Mouse (Mus musculus): Measurements from ENCODE around the gene Fasn. TPM values are rescaled to one million over a fixed set of nuclear protein-coding genes. Genes with fewer than 3 reads are reported as not detected.
"Not testable (repeated sequence)": the region's sequence is repeated elsewhere in the genome, so short reads cannot be mapped to it uniquely, and the experiment has no call there.

The Fasn gene
- polyA plus RNA-seq (2014; fragmentation: Nextera tagmentation; extraction: Ambion mirVana), result 107 and 117 TPM in 2 replicates

DNA sequence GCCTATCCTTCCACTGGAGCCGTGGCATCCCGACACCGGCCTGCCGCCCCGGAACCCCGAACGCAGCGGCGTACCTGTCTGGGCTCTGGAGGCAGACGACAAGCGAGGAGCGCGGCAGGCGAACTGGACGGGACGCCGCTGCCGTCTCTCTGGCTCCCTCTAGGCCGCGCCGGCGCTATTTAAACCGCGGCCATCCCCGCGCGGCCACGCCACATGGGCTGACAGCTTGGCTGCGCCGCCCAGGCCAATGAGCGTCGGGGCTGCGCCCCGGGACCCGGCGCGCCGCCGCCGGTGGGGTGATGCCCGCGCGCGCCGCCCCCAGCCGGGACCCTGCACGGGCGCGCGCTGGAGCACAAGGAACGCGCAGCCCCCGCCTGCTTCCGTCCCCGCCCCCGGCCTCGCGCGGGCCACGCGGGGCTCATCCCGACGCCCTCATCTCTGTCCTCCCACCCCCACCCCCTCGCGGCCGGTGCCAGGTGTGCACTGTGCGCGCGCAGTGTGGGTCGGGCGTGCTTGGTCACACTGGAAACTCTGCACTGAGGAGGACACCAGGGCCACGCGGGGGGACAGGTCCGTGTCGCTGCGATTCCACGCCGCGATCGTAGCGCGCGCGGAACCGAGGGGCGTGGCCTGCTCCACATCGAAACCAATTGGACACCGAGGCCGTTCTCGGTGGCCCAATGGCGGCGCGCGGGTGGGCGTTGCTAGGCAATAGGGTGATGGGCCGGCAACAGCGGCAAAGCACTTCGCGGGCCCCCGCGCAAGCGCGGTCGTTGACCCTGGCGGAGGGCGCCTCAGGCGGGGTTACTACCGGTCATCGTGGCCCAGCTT, at the start of gene Fasn:
Gene Fasn (minus strand): TSS at position 592 of the 831 bp plus-strand sequence.
- peak within 1 kb of the TSS; percentile 99 for H3K4me2 ChIP-seq (ENCODE audit: low read depth, low read length)

DNA sequence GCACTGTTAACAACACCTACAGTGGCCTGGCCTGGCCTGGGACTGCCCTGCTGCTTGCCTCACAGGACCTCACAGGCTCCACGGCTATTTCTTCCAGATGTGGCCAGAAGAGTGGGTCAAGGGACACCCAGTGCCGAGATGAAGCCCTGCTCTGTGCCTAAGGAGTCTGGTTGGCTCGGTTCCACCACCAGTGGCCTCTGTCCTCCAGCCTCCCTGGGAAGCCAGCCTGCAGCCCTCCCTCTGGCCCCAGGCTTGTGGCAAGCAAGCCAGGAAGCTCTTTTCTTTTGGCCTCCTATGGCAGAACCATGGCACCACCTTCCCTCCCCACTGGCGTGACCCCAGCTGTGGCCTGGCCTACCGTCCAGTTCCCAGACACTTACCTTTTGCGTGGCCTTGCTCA, 48.9 kb upstream of the Fasn start:
- 79% methylated on average over 6 of the region's 6 CpGs for WGBS

More for the DNA sequence above, at the start of gene Fasn:
- whole genome bisulfite sequencing, result under 1% methylated on average over 101 of the region's 109 CpGs
- peak within 1 kb of the TSS; percentile 95 for H3K9ac ChIP-seq (replicated peaks; ENCODE audit: low read depth, low read length)
- no peaks in the 10 kb centered on the region for H3K27me3 ChIP-seq (ENCODE audit: control insufficient read depth, insufficient read depth, low read length)
- peak within 1 kb of the TSS; percentile 84 for H3K4me3 ChIP-seq (ENCODE audit: low read depth, low read length)
- H3K4me1 ChIP-seq (ENCODE audit: control insufficient read depth, insufficient read depth, low read length), result peaks cover 28% of the 10 kb centered on the region
- ATAC-seq (ENCODE audit: low read depth), result peak; percentile 92
- H3K9me3 ChIP-seq (ENCODE audit: control insufficient read depth, low read length), result no peaks in the 10 kb centered on the region
- H3K27ac ChIP-seq (ENCODE audit: low read depth, low read length), result peak within 1 kb of the TSS; percentile 99
- H3K36me3 ChIP-seq (ENCODE audit: control insufficient read depth, insufficient read depth, low read length), result peaks cover 15% of the 10 kb centered on the region

DNA sequence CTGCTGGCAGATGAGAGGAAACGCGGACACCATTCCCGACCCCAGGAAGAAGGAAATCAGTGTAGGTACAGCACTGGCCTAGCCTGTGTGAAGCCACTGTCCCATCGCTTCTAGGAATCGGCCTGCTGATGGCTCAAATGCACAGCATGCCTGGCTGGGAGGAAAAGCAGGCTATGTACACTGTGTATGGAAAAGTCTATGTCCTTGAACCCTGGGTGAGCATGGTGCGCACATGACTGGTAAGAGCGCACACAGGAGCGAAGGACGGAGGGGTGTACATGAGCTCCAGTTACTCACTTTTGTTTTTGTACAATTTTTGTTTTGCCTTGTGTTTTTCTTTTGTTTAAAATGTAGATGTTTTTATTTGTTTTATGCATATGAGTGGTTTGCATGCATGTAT, 47.2 kb upstream of the Fasn start:
- Histone ChIP-seq H3K4me2 (ENCODE audit: low read depth, low read length) (no peak overlapping the region), H3K36me3 (ENCODE audit: control insufficient read depth, insufficient read depth, low read length) (no peaks in the 10 kb centered on the region; the same call in 1 of the 2 replicates), H3K4me3 (ENCODE audit: low read depth, low read length) (no peak overlapping the region), H3K27me3 (ENCODE audit: control insufficient read depth, insufficient read depth, low read length) (no peaks in the 10 kb centered on the region), H3K9ac (replicated peaks; ENCODE audit: low read depth, low read length) (no peak overlapping the region), H3K4me1 (ENCODE audit: control insufficient read depth, insufficient read depth, low read length) (no peaks in the 10 kb centered on the region), H3K9me3 (ENCODE audit: control insufficient read depth, low read length) (no peaks in the 10 kb centered on the region), H3K27ac (ENCODE audit: low read depth, low read length) (no peak overlapping the region)
- ATAC-seq (ENCODE audit: low read depth), result no peak
- 95% methylated on average over 9 of the region's 9 CpGs for WGBS

More for the DNA sequence above, 48.9 kb upstream of the Fasn start:
- Histone ChIP-seq H3K36me3 (ENCODE audit: control insufficient read depth, insufficient read depth, low read length) (no peaks in the 10 kb centered on the region; the same call in 1 of the 2 replicates), H3K4me1 (ENCODE audit: control insufficient read depth, insufficient read depth, low read length) (no peaks in the 10 kb centered on the region), H3K9ac (replicated peaks; ENCODE audit: low read depth, low read length) (no peak overlapping the region), H3K4me3 (ENCODE audit: low read depth, low read length) (no peak overlapping the region), H3K27ac (ENCODE audit: low read depth, low read length) (no peak overlapping the region), H3K9me3 (ENCODE audit: control insufficient read depth, low read length) (no peaks in the 10 kb centered on the region), H3K4me2 (ENCODE audit: low read depth, low read length) (no peak overlapping the region), H3K27me3 (ENCODE audit: control insufficient read depth, insufficient read depth, low read length) (no peaks in the 10 kb centered on the region)
- no peak for ATAC-seq (ENCODE audit: low read depth)

DNA sequence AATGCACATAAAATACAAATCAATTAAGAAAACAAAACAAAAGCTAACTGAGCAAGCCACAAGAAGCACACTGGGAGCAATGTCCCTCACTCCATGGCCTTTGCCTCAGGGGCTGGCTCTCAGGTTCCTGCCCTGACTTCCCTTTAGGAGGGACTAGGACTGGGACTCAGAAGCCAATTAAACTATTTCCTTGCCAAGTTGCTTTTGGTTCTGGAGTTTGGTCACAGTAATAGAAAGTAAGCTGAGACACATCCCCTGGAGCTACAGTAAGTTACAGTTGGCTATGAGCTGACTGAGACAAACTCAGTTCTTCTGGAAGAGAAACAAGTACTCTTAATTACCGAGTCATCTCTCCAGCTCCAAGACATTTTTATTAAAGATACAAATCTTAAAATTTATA, 41.5 kb upstream of the Fasn start:
- no peaks in the 10 kb centered on the region for H3K9me3 ChIP-seq (ENCODE audit: control insufficient read depth, low read length)
- no peaks in the 10 kb centered on the region for H3K36me3 ChIP-seq (ENCODE audit: control insufficient read depth, insufficient read depth, low read length)
- no peak overlapping the region for H3K4me2 ChIP-seq (ENCODE audit: low read depth, low read length)
- no peak for ATAC-seq (ENCODE audit: low read depth)
- 88% methylated on average over 1 of the region's 1 CpGs for WGBS
- no peaks in the 10 kb centered on the region for H3K4me1 ChIP-seq (ENCODE audit: control insufficient read depth, insufficient read depth, low read length)
- no peak overlapping the region for H3K27ac ChIP-seq (ENCODE audit: low read depth, low read length)
- H3K4me3 ChIP-seq (ENCODE audit: low read depth, low read length), result no peak overlapping the region
- H3K9ac ChIP-seq (replicated peaks; ENCODE audit: low read depth, low read length), result no peak overlapping the region
- no peaks in the 10 kb centered on the region for H3K27me3 ChIP-seq (ENCODE audit: control insufficient read depth, insufficient read depth, low read length)

DNA sequence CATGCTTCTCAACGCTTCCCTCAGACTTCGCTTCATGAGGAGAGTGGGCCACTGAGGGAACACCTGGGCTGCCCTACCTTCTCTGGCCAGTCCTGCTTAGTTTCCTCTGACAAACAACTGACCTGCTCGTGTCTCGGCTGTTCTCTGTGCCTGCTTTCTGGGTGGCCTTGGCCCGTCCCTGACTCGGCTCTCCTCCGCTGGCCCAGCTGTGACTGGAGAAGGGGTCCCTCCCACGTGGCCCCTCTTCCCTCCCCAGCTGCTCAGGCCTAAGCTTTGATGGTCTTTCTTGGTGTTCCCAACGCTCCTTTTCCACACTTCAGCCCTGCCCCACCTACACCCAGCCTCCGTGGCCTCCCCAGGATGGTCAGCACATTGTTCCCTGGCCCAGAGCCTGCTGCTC, 38.5 kb upstream of the Fasn start:
- Histone ChIP-seq H3K4me3 (ENCODE audit: low read depth, low read length) (no peak overlapping the region), H3K9ac (replicated peaks; ENCODE audit: low read depth, low read length) (no peak overlapping the region), H3K4me1 (ENCODE audit: control insufficient read depth, insufficient read depth, low read length) (no peaks in the 10 kb centered on the region), H3K36me3 (ENCODE audit: control insufficient read depth, insufficient read depth, low read length) (peaks cover 5% of the 10 kb centered on the region), H3K27ac (ENCODE audit: low read depth, low read length) (no peak overlapping the region), H3K4me2 (ENCODE audit: low read depth, low read length) (no peak overlapping the region), H3K27me3 (ENCODE audit: control insufficient read depth, insufficient read depth, low read length) (no peaks in the 10 kb centered on the region), H3K9me3 (ENCODE audit: control insufficient read depth, low read length) (no peaks in the 10 kb centered on the region)
- 82% methylated on average over 10 of the region's 10 CpGs for WGBS
- ATAC-seq (ENCODE audit: low read depth), result no peak

DNA sequence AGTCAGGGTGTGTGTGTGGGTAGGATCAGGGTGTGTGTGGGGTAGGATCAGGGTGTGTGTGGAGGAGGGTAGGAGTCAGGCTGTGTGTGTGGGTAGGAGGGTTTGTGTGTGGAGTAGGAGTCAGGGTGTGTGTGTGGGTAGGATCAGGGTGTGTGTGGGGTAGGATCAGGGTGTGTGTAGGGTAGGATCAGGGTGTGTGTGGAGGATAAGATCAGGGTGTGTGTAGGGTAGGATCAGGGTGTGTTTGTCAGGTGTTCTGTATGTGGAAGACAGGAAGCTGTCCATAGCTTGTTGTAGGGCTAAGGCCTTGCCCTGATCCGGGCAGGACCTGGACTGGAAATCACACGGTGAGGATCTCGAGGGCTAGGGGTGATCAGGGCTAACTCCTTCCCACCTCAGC, 31.6 kb upstream of the Fasn start:
- not testable (repeated sequence) for H3K4me3 ChIP-seq (ENCODE audit: low read depth, low read length); H3K36me3 ChIP-seq (ENCODE audit: control insufficient read depth, insufficient read depth, low read length); H3K27me3 ChIP-seq (ENCODE audit: control insufficient read depth, insufficient read depth, low read length); ATAC-seq (ENCODE audit: low read depth); H3K4me1 ChIP-seq (ENCODE audit: control insufficient read depth, insufficient read depth, low read length); H3K27ac ChIP-seq (ENCODE audit: low read depth, low read length); H3K4me2 ChIP-seq (ENCODE audit: low read depth, low read length); H3K9ac ChIP-seq (replicated peaks; ENCODE audit: low read depth, low read length); H3K9me3 ChIP-seq (ENCODE audit: control insufficient read depth, low read length)
- WGBS, result 96% methylated on average over 3 of the region's 3 CpGs

DNA sequence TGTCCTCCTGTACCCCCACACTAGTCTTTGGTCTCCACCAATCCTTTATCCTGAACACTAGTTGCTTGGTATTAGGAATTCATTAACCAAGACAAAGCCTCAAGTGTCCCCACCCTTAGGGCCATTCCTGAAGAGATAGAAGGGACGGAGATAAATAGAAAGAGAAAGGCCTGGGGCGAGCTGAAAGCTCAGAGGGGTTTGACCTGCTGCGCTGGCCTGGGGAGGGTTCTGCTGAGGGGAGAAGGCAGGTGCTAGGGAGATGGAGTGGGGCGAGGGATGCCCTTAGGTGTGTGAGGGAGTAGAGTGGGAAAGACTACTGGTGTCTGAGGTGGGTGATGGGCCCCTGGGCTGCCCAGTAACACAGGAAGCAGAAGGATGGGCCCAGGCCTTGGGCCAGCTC, 29.4 kb upstream of the Fasn start:
- Histone ChIP-seq H3K4me3 (ENCODE audit: low read depth, low read length) (no peak overlapping the region), H3K27me3 (ENCODE audit: control insufficient read depth, insufficient read depth, low read length) (no peaks in the 10 kb centered on the region), H3K9ac (replicated peaks; ENCODE audit: low read depth, low read length) (no peak overlapping the region), H3K4me1 (ENCODE audit: control insufficient read depth, insufficient read depth, low read length) (no peaks in the 10 kb centered on the region), H3K9me3 (ENCODE audit: control insufficient read depth, low read length) (no peaks in the 10 kb centered on the region), H3K27ac (ENCODE audit: low read depth, low read length) (no peak overlapping the region), H3K4me2 (ENCODE audit: low read depth, low read length) (no peak overlapping the region), H3K36me3 (ENCODE audit: control insufficient read depth, insufficient read depth, low read length) (no peaks in the 10 kb centered on the region)
- ATAC-seq (ENCODE audit: low read depth), result no peak
- WGBS, result 83% methylated on average over 4 of the region's 4 CpGs

DNA sequence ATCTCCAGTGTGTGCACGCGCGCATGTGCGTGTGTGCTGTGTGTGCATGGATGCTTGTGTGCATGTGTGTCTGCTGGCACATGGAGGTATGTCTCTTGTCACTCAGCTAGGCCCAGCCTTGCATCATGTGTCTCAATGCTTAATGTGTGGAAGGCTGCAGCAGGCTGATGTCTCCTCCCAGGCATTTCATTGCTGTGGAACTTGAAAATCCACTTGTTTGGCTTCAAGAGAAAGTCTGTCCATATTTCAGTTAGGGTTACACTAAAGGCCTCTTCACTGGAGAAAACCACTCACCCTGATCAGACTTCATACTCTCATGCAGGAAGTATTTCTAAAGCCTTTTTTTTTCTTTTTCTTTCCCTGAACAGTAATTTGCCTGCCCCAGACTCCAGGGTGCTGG, 28.8 kb upstream of the Fasn start:
- 98% methylated on average over 4 of the region's 4 CpGs for WGBS

DNA sequence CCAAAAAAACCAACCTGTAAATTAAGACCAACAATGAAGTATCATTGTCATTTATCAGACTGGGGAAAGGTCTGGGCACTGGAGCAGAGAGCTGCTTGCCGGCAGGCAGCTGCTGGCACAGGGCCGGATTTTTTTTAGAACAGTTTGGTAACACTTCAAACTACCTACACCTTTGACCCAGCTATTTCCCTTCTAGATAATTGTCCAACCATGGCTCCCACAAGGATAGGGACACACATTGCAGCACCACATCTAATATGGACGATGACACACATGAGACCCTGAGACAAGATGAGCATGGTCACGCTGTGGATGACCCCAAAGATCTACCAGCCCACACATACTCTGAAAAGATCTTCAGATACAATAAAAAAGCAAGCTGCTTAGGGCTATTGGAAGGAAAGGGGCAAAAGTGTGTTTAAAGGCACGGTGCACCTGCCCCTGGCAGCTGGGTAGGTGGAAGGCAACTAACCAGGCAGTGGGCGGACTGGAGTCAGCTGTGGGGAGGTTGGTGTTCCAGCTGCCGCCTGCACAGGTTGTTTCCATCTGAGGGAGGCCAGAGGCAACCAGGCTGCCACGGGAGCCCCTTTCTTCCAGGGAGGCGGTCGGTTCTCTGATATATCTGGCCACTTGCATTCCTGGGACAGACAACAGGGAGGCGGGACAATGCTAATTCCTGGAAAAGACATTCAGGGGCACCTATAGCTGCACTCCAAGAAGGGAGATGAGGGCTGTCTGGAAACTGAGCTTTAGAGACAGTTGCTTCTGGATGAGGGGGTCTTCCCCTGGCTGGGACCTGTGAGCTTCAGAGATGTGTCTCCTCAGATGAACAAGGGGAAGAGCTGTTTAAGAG, 28.0 kb upstream of the Fasn start:
- Histone ChIP-seq H3K36me3 (ENCODE audit: control insufficient read depth, insufficient read depth, low read length) (no peaks in the 10 kb centered on the region), H3K4me1 (ENCODE audit: control insufficient read depth, insufficient read depth, low read length) (no peaks in the 10 kb centered on the region), H3K4me3 (ENCODE audit: low read depth, low read length) (no peak overlapping the region), H3K9ac (replicated peaks; ENCODE audit: low read depth, low read length) (no peak overlapping the region), H3K4me2 (ENCODE audit: low read depth, low read length) (no peak overlapping the region), H3K27ac (ENCODE audit: low read depth, low read length) (no peak overlapping the region), H3K9me3 (ENCODE audit: control insufficient read depth, low read length) (no peaks in the 10 kb centered on the region), H3K27me3 (ENCODE audit: control insufficient read depth, insufficient read depth, low read length) (no peaks in the 10 kb centered on the region)
- ATAC-seq (ENCODE audit: low read depth), result no peak
- 65% methylated on average over 11 of the region's 11 CpGs for WGBS

More for the DNA sequence above, 28.8 kb upstream of the Fasn start:
- Histone ChIP-seq H3K9ac (replicated peaks; ENCODE audit: low read depth, low read length) (no peak overlapping the region), H3K4me2 (ENCODE audit: low read depth, low read length) (no peak overlapping the region), H3K4me1 (ENCODE audit: control insufficient read depth, insufficient read depth, low read length) (no peaks in the 10 kb centered on the region), H3K9me3 (ENCODE audit: control insufficient read depth, low read length) (no peaks in the 10 kb centered on the region), H3K36me3 (ENCODE audit: control insufficient read depth, insufficient read depth, low read length) (no peaks in the 10 kb centered on the region), H3K27ac (ENCODE audit: low read depth, low read length) (no peak overlapping the region), H3K27me3 (ENCODE audit: control insufficient read depth, insufficient read depth, low read length) (no peaks in the 10 kb centered on the region), H3K4me3 (ENCODE audit: low read depth, low read length) (no peak overlapping the region)
- ATAC-seq (ENCODE audit: low read depth), result no peak

Measured in neural tube, embryonic 14.5 days (tissue).